Mouse (Mus musculus) thymus, postnatal 4 days (tissue): ENCODE data around the gene Tex13c1.

Experiments used
- DNase-seq: peaks from one replicate; pipeline ENCODE4 v3.0.0; 2021

Gene Tex13c1

DNA sequence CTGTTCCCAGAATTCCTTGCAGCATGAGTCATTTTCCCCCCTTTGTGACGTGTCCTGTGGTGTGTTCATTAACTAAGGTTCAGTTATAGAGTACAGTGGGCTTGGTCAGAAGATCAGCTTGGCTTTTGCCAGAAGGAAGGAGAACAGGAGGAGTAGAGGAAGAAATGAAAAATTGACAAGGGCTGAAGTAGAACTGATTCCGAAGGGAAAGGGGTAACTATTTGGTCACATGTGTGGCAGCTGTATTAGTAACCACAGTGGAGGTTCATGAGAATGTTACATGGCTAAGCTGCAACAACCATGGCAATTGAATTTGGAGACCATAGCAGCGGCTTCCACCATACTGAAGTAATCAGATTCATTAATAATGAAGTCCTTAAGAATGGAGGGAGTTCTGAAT is at the start of gene Tex13c1:
Tex13c1 (plus strand) TSS at position 301 of the 400 bp plus-strand sequence.
- no peak for DNase-seq
